Mouse (Mus musculus) liver, embryonic 16.5 days (tissue): ENCODE data around the gene Tbc1d10a. TPM values are rescaled to one million over a fixed set of nuclear protein-coding genes. Genes with fewer than 3 reads are reported as not detected.

Experiments
- ATAC-seq: fragments of 200-750 bp; cut with Nextera tagmentation; 2 replicates; pipeline ENCODE4 v1.8.0; 2017; ENCODE audit warnings: low read depth, mild to moderate bottlenecking, moderate number of reproducible peaks, moderate library complexity
- H3K27ac ChIP-seq: fragments of 300-500 bp; sonication (generic); 2 replicates; pipeline ENCODE4 v1.5.1; 2014; ENCODE audit warnings: mild to moderate bottlenecking, low read length
- H3K27me3 ChIP-seq: fragments of 300-500 bp; sonication (generic); 2 replicates; pipeline ENCODE4 v1.6.1; 2014; ENCODE audit warnings: low read depth, low read length, mixed read lengths; ENCODE audit not compliant: control insufficient read depth, insufficient read depth
- H3K36me3 ChIP-seq: fragments of 300-500 bp; sonication (generic); 2 replicates; pipeline ENCODE4 v1.6.1; 2014; ENCODE audit warnings: mild to moderate bottlenecking; ENCODE audit not compliant: control insufficient read depth, insufficient read depth
- H3K4me1 ChIP-seq: fragments of 300-500 bp; sonication (generic); 2 replicates; pipeline ENCODE4 v1.6.1; 2014; ENCODE audit warnings: low read depth, low read length, mixed read lengths; ENCODE audit not compliant: control insufficient read depth
- H3K4me2 ChIP-seq: fragments of 300-500 bp; sonication (generic); 2 replicates; pipeline ENCODE4 v1.6.1; 2014; ENCODE audit warnings: low read depth, low read length, mixed read lengths
- H3K4me3 ChIP-seq: fragments of 300-500 bp; sonication (generic); 2 replicates; pipeline ENCODE4 v1.5.1; 2014; ENCODE audit warnings: low read depth, mild to moderate bottlenecking, low read length
- H3K9ac ChIP-seq: fragments of 300-500 bp; sonication (generic); 2 replicates; pipeline ENCODE4 v1.6.1; 2014; ENCODE audit warnings: low read depth, low read length
- H3K9me3 ChIP-seq: fragments of 300-500 bp; sonication (generic); replicated peaks from 2 replicates; pipeline ENCODE4 v1.6.1; 2016; ENCODE audit warnings: low read length; ENCODE audit not compliant: control insufficient read depth
- WGBS: fragments of 180-500 bp; shearing (Covaris S2); extraction: QIAGEN DNeasy Blood & Tissue Kit; methylation state at CpG from one replicate; pipeline ENCODE4 v1.1.7; 2014; ENCODE audit not compliant: insufficient replicate concordance; 5-methylcytosine and 5-hydroxymethylcytosine counted together
- polyA plus RNA-seq: library from polyadenylated mRNA; unstranded; fragments of >200 nt; fragmentation: Nextera tagmentation; extraction: Ambion mirVana; gene quantifications from 2 replicates; pipeline ENCODE4 v1.2.1, GENCODE M21; 2015

Gene Tbc1d10a
- polyA plus RNA-seq, 1 experiment from 2014 or later, result 6.5 TPM

- Histone ChIP-seq H3K4me1 (peaks cover 32% of the 10 kb centered on the region), H3K27ac (peak within 1 kb of the TSS; percentile 39; the same call in 1 of the 2 replicates), H3K4me3 (peak within 1 kb of the TSS; percentile 43), H3K9ac (no peak within 1 kb of the TSS), H3K9me3 (no peaks in the 10 kb centered on the region), H3K36me3 (no peaks in the 10 kb centered on the region), H3K4me2 (peak within 1 kb of the TSS; percentile 47), H3K27me3 (no peaks in the 10 kb centered on the region)
- 38% methylated on average over 16 of the region's 16 CpGs for WGBS
- ATAC-seq, result peak; percentile 51
These were observed 49.3 kb downstream of the Tbc1d10a start, which contains the start of gene Osm for GRCm38 (mm10) chr11:4235665-4236545. TSS of gene Osm (plus strand) at chr11:4236420.

- H3K27me3 ChIP-seq, result no peaks in the 10 kb centered on the region
- WGBS, result 62% methylated on average over 21 of the region's 21 CpGs
- no peaks in the 10 kb centered on the region for H3K36me3 ChIP-seq
- peak overlapping the region; percentile 39; the same call in 1 of the 2 replicates for H3K27ac ChIP-seq
- H3K4me1 ChIP-seq, result peaks cover 32% of the 10 kb centered on the region
- no peaks in the 10 kb centered on the region for H3K9me3 ChIP-seq
- no peak overlapping the region for H3K9ac ChIP-seq
- H3K4me3 ChIP-seq, result peak overlapping the region; percentile 43
- ATAC-seq, result no peak
- peak overlapping the region; percentile 47 for H3K4me2 ChIP-seq
These were observed 50.0 kb downstream of the Tbc1d10a start for GRCm38 (mm10) chr11:4236546-4237067.

GRCm38 (mm10) chr11:4237389-4237912, 50.9 kb downstream of the Tbc1d10a start:
- H3K4me1 ChIP-seq, result peaks cover 31% of the 10 kb centered on the region
- H3K9me3 ChIP-seq, result no peaks in the 10 kb centered on the region
- H3K4me2 ChIP-seq, result peak overlapping the region; percentile 47
- no peaks in the 10 kb centered on the region for H3K36me3 ChIP-seq
- H3K9ac ChIP-seq, result no peak overlapping the region
- 27% methylated on average over 18 of the region's 18 CpGs for WGBS
- peak overlapping the region; percentile 43 for H3K4me3 ChIP-seq
- ATAC-seq, result peak; percentile 14
- H3K27ac ChIP-seq, result peak overlapping the region; percentile 34; the same call in 1 of the 2 replicates
- no peaks in the 10 kb centered on the region for H3K27me3 ChIP-seq

- Histone ChIP-seq H3K9ac (no peak overlapping the region), H3K4me1 (peaks cover 26% of the 10 kb centered on the region), H3K9me3 (no peaks in the 10 kb centered on the region), H3K4me3 (no peak overlapping the region), H3K27me3 (no peaks in the 10 kb centered on the region), H3K36me3 (no peaks in the 10 kb centered on the region), H3K4me2 (0 out of 2 replicates have a peak overlapping the region, but pooled peaks have one; percentile 47), H3K27ac (peak overlapping the region; percentile 34; the same call in 1 of the 2 replicates)
- WGBS, result 76% methylated on average over 6 of the region's 6 CpGs
- ATAC-seq, result no peak
These were observed 51.6 kb downstream of the Tbc1d10a start for GRCm38 (mm10) chr11:4238167-4238566.

- H3K27me3 ChIP-seq, result no peaks in the 10 kb centered on the region
- WGBS, result 87% methylated on average over 23 of the region's 23 CpGs
- H3K9ac ChIP-seq, result no peak overlapping the region
- no peaks in the 10 kb centered on the region for H3K36me3 ChIP-seq
- H3K4me1 ChIP-seq, result peaks cover 27% of the 10 kb centered on the region
- H3K4me2 ChIP-seq, result no peak overlapping the region
- H3K27ac ChIP-seq, result no peak overlapping the region
- H3K4me3 ChIP-seq, result no peak overlapping the region
- H3K9me3 ChIP-seq, result no peaks in the 10 kb centered on the region
- no peak for ATAC-seq
These were observed 53.1 kb downstream of the Tbc1d10a start for GRCm38 (mm10) chr11:4239691-4240090.

GRCm38 (mm10) chr11:4240151-4240550, 53.6 kb downstream of the Tbc1d10a start:
- Histone ChIP-seq H3K36me3 (no peaks in the 10 kb centered on the region), H3K27ac (no peak overlapping the region), H3K4me3 (no peak overlapping the region), H3K9me3 (no peaks in the 10 kb centered on the region), H3K9ac (no peak overlapping the region), H3K4me2 (no peak overlapping the region), H3K27me3 (no peaks in the 10 kb centered on the region), H3K4me1 (peaks cover 25% of the 10 kb centered on the region)
- no peak for ATAC-seq
- 30% methylated on average over 7 of the region's 7 CpGs for WGBS

GRCm38 (mm10) chr11:4241180-4241579, 54.6 kb downstream of the Tbc1d10a start:
- Histone ChIP-seq H3K9ac (no peak overlapping the region), H3K9me3 (no peaks in the 10 kb centered on the region), H3K4me3 (no peak overlapping the region), H3K36me3 (no peaks in the 10 kb centered on the region), H3K27me3 (no peaks in the 10 kb centered on the region), H3K27ac (no peak overlapping the region), H3K4me2 (no peak overlapping the region), H3K4me1 (peaks cover 24% of the 10 kb centered on the region)
- no peak for ATAC-seq
- 51% methylated on average over 4 of the region's 4 CpGs for WGBS

GRCm38 (mm10) chr11:4246126-4246525, 59.5 kb downstream of the Tbc1d10a start:
- ATAC-seq, result no peak
- Histone ChIP-seq H3K9ac (no peak overlapping the region), H3K9me3 (no peaks in the 10 kb centered on the region), H3K27me3 (no peaks in the 10 kb centered on the region), H3K4me1 (peaks cover 17% of the 10 kb centered on the region), H3K27ac (no peak overlapping the region), H3K4me2 (no peak overlapping the region), H3K36me3 (no peaks in the 10 kb centered on the region), H3K4me3 (no peak overlapping the region)
- 66% methylated on average over 6 of the region's 6 CpGs for WGBS

GRCm38 (mm10) chr11:4246623-4247022, 60.0 kb downstream of the Tbc1d10a start:
- 39% methylated on average over 4 of the region's 4 CpGs for WGBS
- ATAC-seq, result no peak
- Histone ChIP-seq H3K4me1 (peaks cover 17% of the 10 kb centered on the region), H3K4me3 (no peak overlapping the region), H3K9ac (no peak overlapping the region), H3K27me3 (no peaks in the 10 kb centered on the region), H3K4me2 (no peak overlapping the region), H3K27ac (no peak overlapping the region), H3K9me3 (no peaks in the 10 kb centered on the region), H3K36me3 (no peaks in the 10 kb centered on the region)
